35 mouse cellular contexts compared by ENCODE assay signal in genomic region chr15:62908379-62908778, GRCm38 (mm10).
DNase-seq lines count a peak whose midpoint lies in the region; ATAC-seq lines count a peak whose summit lies in the region.
"Had no signal": no experiment of that assay in that cellular context is flagged by ENCODE, and none has a peak within 500 bp of the region (broad histone marks: within the 10 kb centered on the region; RNA-seq: fewer than 3 reads in every experiment).

No protein-coding gene starts in this region.

- no peak overlapping the region for H3K27ac ChIP-seq in kidney, embryonic 15.5 days
- H3K27ac ChIP-seq: embryonic facial prominence, embryonic 12.5 days; forebrain, embryonic 12.5 days; hindbrain, embryonic 10.5 days; hindbrain, embryonic 15.5 days; left cerebral cortex, adult 2 months; limb, embryonic 12.5 days; neural tube, embryonic 15.5 days had no signal

- H3K36me3 ChIP-seq in kidney, embryonic 15.5 days = no peaks in the 10 kb centered on the region
- H3K36me3 ChIP-seq: embryonic facial prominence, embryonic 12.5 days; forebrain, embryonic 12.5 days; hindbrain, embryonic 10.5 days; hindbrain, embryonic 15.5 days; limb, embryonic 12.5 days; neural tube, embryonic 15.5 days had no signal

- H3K9ac ChIP-seq in kidney, embryonic 15.5 days = no peak overlapping the region
- H3K9ac ChIP-seq: embryonic facial prominence, embryonic 12.5 days; forebrain, embryonic 12.5 days; hindbrain, embryonic 15.5 days; limb, embryonic 12.5 days; liver, postnatal 0 days; neural tube, embryonic 15.5 days had no signal

- no peak overlapping the region for H3K4me3 ChIP-seq in kidney, embryonic 15.5 days (replicated peaks)
- H3K4me3 ChIP-seq: embryonic facial prominence, embryonic 12.5 days; erythroblast, embryonic 14.5 days; forebrain, embryonic 12.5 days; hindbrain, embryonic 10.5 days; hindbrain, embryonic 15.5 days; left cerebral cortex, adult 2 months; limb, embryonic 12.5 days; neural tube, embryonic 15.5 days had no signal

- 52% methylated on average over 4 of the region's 4 CpGs for WGBS in kidney, embryonic 15.5 days

- DNase-seq in embryo, embryonic 11 days = peak; percentile 6
- no peak for DNase-seq in embryo, embryonic 10.5 days (ENCODE audit: low spot score)
- DNase-seq in kidney, postnatal 4 days = peak; percentile 2
- peak; percentile 3 for DNase-seq in lung, postnatal 10 days
- DNase-seq in lung, postnatal 14 days = no peak
- DNase-seq in yolk sac, embryonic 10.5 days (ENCODE audit: low spot score) = peak; percentile 5
- no peak for DNase-seq in layer of hippocampus, postnatal 25 days (ENCODE audit: extremely low spot score in 1 of 2, low spot score in 1 of 2)
- DNase-seq: adrenal gland, adult 2 months; adrenal gland, postnatal 36 days; cerebellum, adult 2 months; cerebellum, postnatal 14 days; gastrocnemius, postnatal 10 days; heart, postnatal 14 days; kidney, adult 9 months; kidney, postnatal 36 days; layer of hippocampus, adult 9-11 months; liver, postnatal 0 days; midbrain, embryonic 14.5 days; retina, postnatal 1 day; right cerebral cortex, postnatal 14 days; thymus, adult 2 months; thymus, postnatal 4 days had no signal

- H3K4me2 ChIP-seq in kidney, embryonic 15.5 days = no peak overlapping the region
- H3K4me2 ChIP-seq: embryonic facial prominence, embryonic 12.5 days; forebrain, embryonic 12.5 days; hindbrain, embryonic 15.5 days; limb, embryonic 12.5 days; liver, embryonic 11.5 days; neural tube, embryonic 15.5 days had no signal

- H3K4me1 ChIP-seq in kidney, embryonic 15.5 days = peaks cover 4% of the 10 kb centered on the region; the same call in 1 of the 2 replicates
- H3K4me1 ChIP-seq: limb, embryonic 12.5 days had no signal

- ATAC-seq in kidney, embryonic 15.5 days (replicated peaks; ENCODE audit: low FRiP score) = no peak
- ATAC-seq: activated CD4-positive, CD25-positive, alpha-beta regulatory T cell, adult 4 months; inflammation-experienced regulatory T-cells, adult 6 months; liver, postnatal 0 days had no signal

- no peaks in the 10 kb centered on the region for H3K9me3 ChIP-seq in kidney, embryonic 15.5 days (replicated peaks)
- H3K9me3 ChIP-seq: embryonic facial prominence, embryonic 12.5 days; forebrain, embryonic 12.5 days; hindbrain, embryonic 10.5 days; hindbrain, embryonic 15.5 days; limb, embryonic 12.5 days; neural tube, embryonic 15.5 days had no signal

- H3K27me3 ChIP-seq in kidney, embryonic 15.5 days = no peaks in the 10 kb centered on the region
- H3K27me3 ChIP-seq: CH12.LX; embryonic facial prominence, embryonic 12.5 days; hindbrain, embryonic 15.5 days; limb, embryonic 12.5 days; neural tube, embryonic 15.5 days had no signal

Comparison
In these comparisons a context has a peak if more than half of its experiments do, and no peak if none do; other contexts are left out.
1. DNase-seq: peak in embryo, embryonic 11 days (single experiment), kidney, postnatal 4 days (2 of 2), lung, postnatal 10 days (single experiment) and yolk sac, embryonic 10.5 days (single experiment); none in embryo, embryonic 10.5 days (single experiment), lung, postnatal 14 days (single experiment) and layer of hippocampus, postnatal 25 days (0 of 2).